Mouse (Mus musculus) liver, embryonic 13.5 days (tissue): ENCODE results near the gene Nr1d2. TPM values are rescaled to one million over a fixed set of nuclear protein-coding genes. Genes with fewer than 3 reads are reported as not detected.
"Not testable (repeated sequence)": the region's sequence is repeated elsewhere in the genome, so short reads cannot be mapped to it uniquely, and the experiment has no call there.

Experiments used
- ATAC-seq: fragments of 200-750 bp; cut with Nextera tagmentation; 2 replicates; pipeline ENCODE4 v1.8.0; 2017; ENCODE audit warnings: low read depth, mild to moderate bottlenecking, moderate number of reproducible peaks, moderate library complexity
- DNase-seq: peaks from one replicate; pipeline ENCODE4 v3.0.0; 2022
- H3K27ac ChIP-seq: fragments of 300-500 bp; sonication (generic); 2 replicates; pipeline ENCODE4 v1.5.1; 2015; ENCODE audit warnings: moderate library complexity, mild to moderate bottlenecking, inconsistent platforms
- H3K27me3 ChIP-seq: fragments of 300-500 bp; sonication (generic); 2 replicates; pipeline ENCODE4 v1.6.1; 2015; ENCODE audit warnings: mild to moderate bottlenecking, inconsistent platforms
- H3K36me3 ChIP-seq: fragments of 300-500 bp; sonication (generic); 2 replicates; pipeline ENCODE4 v1.6.1; 2015; ENCODE audit warnings: mild to moderate bottlenecking, inconsistent platforms
- H3K4me1 ChIP-seq: fragments of 300-500 bp; sonication (generic); replicated peaks from 2 replicates; pipeline ENCODE4 v1.6.1; 2015; ENCODE audit warnings: inconsistent platforms
- H3K4me2 ChIP-seq: fragments of 300-500 bp; sonication (generic); 2 replicates; pipeline ENCODE4 v1.6.1; 2015; ENCODE audit warnings: inconsistent platforms, mild to moderate bottlenecking, moderate library complexity
- H3K4me3 ChIP-seq: fragments of 300-500 bp; sonication (generic); replicated peaks from 2 replicates; pipeline ENCODE4 v1.5.1; 2015; ENCODE audit warnings: mild to moderate bottlenecking, inconsistent platforms
- H3K9ac ChIP-seq: fragments of 300-500 bp; sonication (generic); 2 replicates; pipeline ENCODE4 v1.6.1; 2015; ENCODE audit warnings: mild to moderate bottlenecking, inconsistent platforms
- H3K9me3 ChIP-seq: fragments of 300-500 bp; sonication (generic); replicated peaks from 2 replicates; pipeline ENCODE4 v1.6.1; 2016; ENCODE audit warnings: inconsistent platforms
- WGBS: fragments of 180-500 bp; shearing (Covaris S2); methylation state at CpG from one replicate; pipeline ENCODE4 v1.1.7; 2015; ENCODE audit not compliant: insufficient replicate concordance; 5-methylcytosine and 5-hydroxymethylcytosine counted together
- polyA plus RNA-seq: library from polyadenylated mRNA; unstranded; fragments of >200 nt; fragmentation: Nextera tagmentation; extraction: Ambion mirVana; gene quantifications from 2 replicates; pipeline ENCODE4 v1.2.1, GENCODE M21; 2015

Nr1d2 gene
- polyA plus RNA-seq, 1 experiment from 2014 or later, result 1.4 TPM

- H3K27me3 ChIP-seq, H3K9ac ChIP-seq, H3K36me3 ChIP-seq, H3K4me1 ChIP-seq, H3K27ac ChIP-seq, H3K4me3 ChIP-seq, ATAC-seq, H3K9me3 ChIP-seq, H3K4me2 ChIP-seq, DNase-seq: not testable (repeated sequence)
- WGBS, result 81% methylated on average over 10 of the region's 10 CpGs
These were observed 9.2 kb downstream of the Nr1d2 start for GRCm38 (mm10) chr14:18229751-18230150.

GRCm38 (mm10) chr14:18226181-18226580 is 12.7 kb downstream of the Nr1d2 start:
- ATAC-seq, H3K4me3 ChIP-seq, H3K9ac ChIP-seq, H3K27me3 ChIP-seq, DNase-seq, H3K9me3 ChIP-seq, H3K36me3 ChIP-seq, H3K27ac ChIP-seq, H3K4me2 ChIP-seq, H3K4me1 ChIP-seq: not testable (repeated sequence)
- 83% methylated on average over 11 of the region's 11 CpGs for WGBS

GRCm38 (mm10) chr14:18225431-18225830 is 13.5 kb downstream of the Nr1d2 start:
- not testable (repeated sequence) for H3K9ac ChIP-seq, H3K4me3 ChIP-seq, H3K9me3 ChIP-seq, H3K27me3 ChIP-seq, H3K36me3 ChIP-seq, DNase-seq, H3K4me1 ChIP-seq, ATAC-seq, H3K27ac ChIP-seq, H3K4me2 ChIP-seq
- 86% methylated on average over 11 of the region's 11 CpGs for WGBS

- no peak overlapping the region for H3K9ac ChIP-seq
- no peaks in the 10 kb centered on the region for H3K4me1 ChIP-seq
- no peak overlapping the region for H3K27ac ChIP-seq
- ATAC-seq (no peak), DNase-seq (no peak)
- H3K27me3 ChIP-seq, result no peaks in the 10 kb centered on the region
- H3K36me3 ChIP-seq, result no peaks in the 10 kb centered on the region
- no peaks in the 10 kb centered on the region for H3K9me3 ChIP-seq
- WGBS, result 77% methylated on average over 6 of the region's 6 CpGs
- H3K4me3 ChIP-seq, result no peak overlapping the region
- H3K4me2 ChIP-seq, result no peak overlapping the region
These were observed 16.9 kb downstream of the Nr1d2 start for GRCm38 (mm10) chr14:18221977-18222376.

- H3K27ac ChIP-seq, result no peak overlapping the region
- DNase-seq, result no peak
- H3K36me3 ChIP-seq, result no peaks in the 10 kb centered on the region
- H3K4me3 ChIP-seq, result no peak overlapping the region
- WGBS, result 64% methylated on average over 1 of the region's 1 CpGs
- ATAC-seq, result no peak
- no peaks in the 10 kb centered on the region for H3K27me3 ChIP-seq
- H3K9ac ChIP-seq, result no peak overlapping the region
- H3K4me1 ChIP-seq, result no peaks in the 10 kb centered on the region
- no peaks in the 10 kb centered on the region for H3K9me3 ChIP-seq
- no peak overlapping the region for H3K4me2 ChIP-seq
These were observed 21.8 kb downstream of the Nr1d2 start for GRCm38 (mm10) chr14:18217158-18217557.

- Histone ChIP-seq H3K4me3 (no peak overlapping the region), H3K9ac (no peak overlapping the region), H3K27me3 (no peaks in the 10 kb centered on the region), H3K9me3 (no peaks in the 10 kb centered on the region), H3K27ac (no peak overlapping the region), H3K36me3 (no peaks in the 10 kb centered on the region), H3K4me2 (no peak overlapping the region), H3K4me1 (no peaks in the 10 kb centered on the region)
- no peak for DNase-seq
- 81% methylated on average over 6 of the region's 6 CpGs for WGBS
- ATAC-seq, result no peak
These were observed 22.5 kb downstream of the Nr1d2 start for GRCm38 (mm10) chr14:18216428-18216827.

GRCm38 (mm10) chr14:18210795-18211194 is 28.1 kb downstream of the Nr1d2 start:
- Histone ChIP-seq H3K4me1 (no peaks in the 10 kb centered on the region), H3K27ac (no peak overlapping the region), H3K4me3 (no peak overlapping the region), H3K27me3 (no peaks in the 10 kb centered on the region), H3K9me3 (no peaks in the 10 kb centered on the region), H3K36me3 (no peaks in the 10 kb centered on the region), H3K4me2 (no peak overlapping the region), H3K9ac (no peak overlapping the region)
- ATAC-seq (no peak), DNase-seq (no peak)
- 72% methylated on average over 3 of the region's 3 CpGs for WGBS

GRCm38 (mm10) chr14:18204315-18204714 is 34.6 kb downstream of the Nr1d2 start:
- H3K4me1 ChIP-seq, H3K4me2 ChIP-seq, H3K9ac ChIP-seq, H3K36me3 ChIP-seq, H3K9me3 ChIP-seq, DNase-seq, H3K27ac ChIP-seq, H3K4me3 ChIP-seq, H3K27me3 ChIP-seq, ATAC-seq: not testable (repeated sequence)
- WGBS, result 45% methylated on average over 1 of the region's 1 CpGs

- DNase-seq (no peak), ATAC-seq (no peak)
- Histone ChIP-seq H3K9me3 (no peaks in the 10 kb centered on the region), H3K4me3 (no peak overlapping the region), H3K36me3 (no peaks in the 10 kb centered on the region), H3K9ac (no peak overlapping the region), H3K4me1 (no peaks in the 10 kb centered on the region), H3K4me2 (no peak overlapping the region), H3K27ac (no peak overlapping the region), H3K27me3 (no peaks in the 10 kb centered on the region)
- WGBS, result 71% methylated on average over 5 of the region's 5 CpGs
These were observed 37.5 kb downstream of the Nr1d2 start for GRCm38 (mm10) chr14:18201413-18201812.

GRCm38 (mm10) chr14:18186883-18187417 is 52.0 kb downstream of the Nr1d2 start:
- peak; percentile 55 for DNase-seq
- Histone ChIP-seq H3K4me3 (no peak overlapping the region), H3K27ac (no peak overlapping the region), H3K27me3 (no peaks in the 10 kb centered on the region), H3K36me3 (no peaks in the 10 kb centered on the region), H3K4me1 (peaks cover 3% of the 10 kb centered on the region), H3K9ac (no peak overlapping the region), H3K4me2 (0 out of 2 replicates have a peak overlapping the region, but pooled peaks have one; percentile 5), H3K9me3 (no peaks in the 10 kb centered on the region)
- peak; percentile 45; the same call in 1 of the 2 replicates for ATAC-seq
- 24% methylated on average over 9 of the region's 9 CpGs for WGBS

- 40% methylated on average over 2 of the region's 2 CpGs for WGBS
- not testable (repeated sequence) for H3K4me2 ChIP-seq
These were observed 61.4 kb downstream of the Nr1d2 start for GRCm38 (mm10) chr14:18177531-18177930.

GRCm38 (mm10) chr14:18167597-18167996 is 71.3 kb downstream of the Nr1d2 start:
- Histone ChIP-seq H3K36me3 (no peaks in the 10 kb centered on the region), H3K4me3 (no peak overlapping the region), H3K27ac (no peak overlapping the region), H3K4me1 (no peaks in the 10 kb centered on the region), H3K4me2 (no peak overlapping the region), H3K9me3 (no peaks in the 10 kb centered on the region), H3K9ac (no peak overlapping the region), H3K27me3 (no peaks in the 10 kb centered on the region)
- DNase-seq, result no peak
- 52% methylated on average over 3 of the region's 3 CpGs for WGBS
- no peak for ATAC-seq

More at GRCm38 (mm10) chr14:18177531-18177930, 61.4 kb downstream of the Nr1d2 start:
- not testable (repeated sequence) for H3K4me1 ChIP-seq, H3K36me3 ChIP-seq, H3K9me3 ChIP-seq, H3K9ac ChIP-seq, ATAC-seq, DNase-seq, H3K27ac ChIP-seq, H3K4me3 ChIP-seq, H3K27me3 ChIP-seq
